Mouse (Mus musculus): ENCODE data around the gene Gtf3c1. TPM values are rescaled to one million over a fixed set of nuclear protein-coding genes. Genes with fewer than 3 reads are reported as not detected.
A peak's percentile ranks its signal among the peaks of the same experiment; 100 is the strongest.
"Not testable (repeated sequence)": the region's sequence is repeated elsewhere in the genome, so short reads cannot be mapped to it uniquely, and the experiment has no call there.

Gene Gtf3c1
- 10 to 100 TPM; 87.6 to 97.4 TPM for total RNA-seq (2021)

GRCm38 (mm10) chr7:125707593-125708022, at the start of gene Gtf3c1, which contains the start of gene D430042O09Rik:
Gene Gtf3c1, minus strand, starts transcription at chr7:125707780.
Gene D430042O09Rik, plus strand, starts transcription at chr7:125707888.
- DNase-seq, result peak; percentile 100

GRCm38 (mm10) chr7:125756806-125757205, 49.2 kb upstream of the Gtf3c1 start:
- no peak for DNase-seq

- DNase-seq, result no peak
These were observed 45.7 kb upstream of the Gtf3c1 start for GRCm38 (mm10) chr7:125753326-125753715.

- DNase-seq, result no peak
These were observed 45.2 kb upstream of the Gtf3c1 start for GRCm38 (mm10) chr7:125752699-125753325.

DNA sequence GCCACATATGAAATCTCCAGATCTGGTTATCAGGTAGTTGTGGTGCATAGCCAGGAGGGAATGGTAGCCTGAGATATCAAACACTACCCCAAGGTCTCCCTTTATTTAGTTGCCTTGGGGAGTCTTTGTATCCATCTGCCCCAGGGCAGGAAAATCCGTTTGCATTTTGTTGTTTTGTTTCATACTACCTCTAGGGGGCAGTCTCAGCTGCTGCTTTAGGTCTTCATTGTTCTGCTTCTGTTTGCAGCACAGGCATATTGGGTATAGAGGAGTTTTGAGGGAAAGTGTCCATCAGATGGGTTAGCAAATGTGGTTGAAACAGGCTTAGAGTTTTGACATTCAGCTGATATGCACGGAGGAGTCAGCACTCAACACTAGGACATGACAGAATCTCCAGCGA, 40.6 kb upstream of the Gtf3c1 start:
- no peak for DNase-seq

- peak; percentile 39 for DNase-seq
These were observed 39.7 kb upstream of the Gtf3c1 start for GRCm38 (mm10) chr7:125747316-125747690.

DNA sequence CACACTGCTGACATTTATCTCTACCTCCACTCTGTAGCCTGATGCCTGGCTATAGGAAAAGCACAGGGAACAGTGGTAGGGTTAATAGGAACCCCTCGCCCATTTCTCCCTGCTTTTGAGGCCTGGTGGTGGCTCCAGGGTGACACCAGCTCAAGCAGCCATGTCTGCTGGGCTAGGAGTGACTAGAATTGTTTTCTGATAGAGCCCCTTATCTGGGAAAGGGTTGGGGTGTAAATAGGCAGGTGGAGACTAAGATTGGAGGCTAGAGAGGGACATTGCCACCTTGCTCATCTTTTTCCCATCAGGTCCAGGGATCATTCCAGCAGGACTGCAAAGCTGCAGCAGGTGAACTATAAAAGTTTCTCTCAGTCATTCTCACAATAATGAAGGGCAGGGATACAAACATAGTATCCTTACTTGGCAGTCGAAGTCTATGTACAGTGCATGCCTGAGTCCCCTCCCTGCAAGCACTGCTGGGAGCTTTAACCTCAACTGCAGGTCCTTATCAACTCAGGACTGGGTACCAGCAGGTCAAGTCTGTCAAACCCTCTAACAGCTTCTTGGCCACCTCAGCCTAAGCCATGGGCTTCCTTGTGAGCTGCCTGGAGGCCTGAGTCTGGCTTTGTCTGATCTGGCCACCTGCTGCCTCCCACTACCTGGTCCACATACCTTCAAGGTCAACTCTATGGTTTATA, 39.2 kb upstream of the Gtf3c1 start:
- no peak for DNase-seq

GRCm38 (mm10) chr7:125744774-125745173, 37.2 kb upstream of the Gtf3c1 start:
- no peak for DNase-seq

DNA sequence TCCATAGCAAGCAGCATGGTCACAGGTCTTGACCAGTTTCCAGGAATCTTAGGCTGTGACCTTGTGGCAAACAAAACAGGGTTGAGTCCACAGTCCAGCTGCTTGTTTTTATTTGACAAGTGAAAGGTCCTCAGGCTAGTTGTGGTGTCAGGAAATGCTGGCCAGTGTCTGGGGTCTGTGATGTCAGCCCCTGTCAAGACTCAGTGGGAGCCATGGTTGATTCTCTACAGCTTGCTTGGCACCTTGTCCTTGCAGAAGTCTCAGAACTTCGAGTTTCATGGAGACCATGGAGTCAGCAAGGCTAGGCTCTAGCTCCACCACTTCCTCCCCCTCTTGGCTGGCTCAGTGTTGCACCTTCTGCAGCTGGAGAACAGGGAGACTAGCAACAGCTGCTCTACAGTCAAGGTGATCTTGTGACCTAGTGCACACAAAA, 33.7 kb upstream of the Gtf3c1 start:
- DNase-seq, result no peak

DNA sequence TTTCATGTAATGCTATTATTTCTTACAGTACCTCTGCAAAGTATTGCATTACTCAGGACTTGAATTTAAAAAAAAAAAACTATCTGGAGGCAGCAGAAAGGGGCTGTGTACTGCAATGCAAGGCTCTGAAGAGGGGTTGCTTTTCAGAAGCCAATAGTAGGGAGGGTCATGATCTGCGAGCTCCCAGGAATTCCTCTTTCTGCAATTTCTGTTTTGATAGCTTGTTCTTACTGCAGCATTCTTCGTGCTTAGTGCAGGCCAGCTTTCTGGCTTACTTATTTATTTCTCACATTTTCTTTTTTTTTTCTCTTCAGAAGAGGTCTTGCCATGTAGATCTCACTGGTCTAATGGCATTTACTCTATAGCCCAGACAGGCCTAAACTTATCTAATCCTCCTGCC, 32.9 kb upstream of the Gtf3c1 start:
- DNase-seq, result no peak

- no peak for DNase-seq
These were observed 28.9 kb upstream of the Gtf3c1 start for GRCm38 (mm10) chr7:125736366-125737015.

DNA sequence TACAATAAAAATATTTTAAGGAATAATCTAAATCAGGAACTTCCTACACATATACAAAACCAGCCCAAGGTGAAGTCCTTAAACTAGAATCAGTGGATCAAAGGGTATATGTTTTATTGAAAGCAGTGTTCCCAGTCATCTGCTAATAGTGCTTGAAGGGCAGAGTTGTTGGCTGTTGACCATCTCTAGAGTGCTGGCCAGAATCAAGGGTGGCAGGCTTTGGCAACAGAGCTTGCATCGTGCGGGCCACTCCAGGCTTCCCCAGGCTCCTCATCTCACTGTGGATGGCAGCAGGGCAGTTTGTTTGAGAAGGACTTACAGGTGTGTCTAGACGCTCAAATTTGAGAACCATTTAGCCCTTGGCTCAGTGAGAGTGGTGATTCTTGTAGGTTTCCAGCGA, 26.2 kb upstream of the Gtf3c1 start:
- DNase-seq, result no peak

DNA sequence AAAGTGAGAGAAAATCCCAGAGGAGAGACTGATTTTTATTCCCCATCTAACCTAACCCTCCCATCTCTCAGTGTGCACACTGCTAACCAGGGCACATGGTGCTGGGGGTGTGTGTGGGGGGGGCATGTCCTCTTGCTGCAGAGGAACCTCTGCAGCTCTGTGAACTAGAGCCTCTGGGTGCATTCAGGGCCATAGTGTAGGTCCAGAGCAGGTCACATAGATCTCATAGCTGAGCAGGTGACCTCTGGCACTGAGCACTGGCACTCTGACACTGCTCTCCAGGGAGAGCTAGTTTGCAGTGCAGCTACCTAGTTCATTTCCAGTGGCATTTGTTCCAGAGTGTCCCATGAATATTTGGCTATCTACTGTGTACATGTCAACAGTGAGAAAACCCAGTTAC, 24.1 kb upstream of the Gtf3c1 start:
- no peak for DNase-seq

- no peak for DNase-seq
These were observed 15.8 kb upstream of the Gtf3c1 start for GRCm38 (mm10) chr7:125723189-125723972.

GRCm38 (mm10) chr7:125722127-125722526, 14.5 kb upstream of the Gtf3c1 start:
- DNase-seq, result peak; percentile 34

DNA sequence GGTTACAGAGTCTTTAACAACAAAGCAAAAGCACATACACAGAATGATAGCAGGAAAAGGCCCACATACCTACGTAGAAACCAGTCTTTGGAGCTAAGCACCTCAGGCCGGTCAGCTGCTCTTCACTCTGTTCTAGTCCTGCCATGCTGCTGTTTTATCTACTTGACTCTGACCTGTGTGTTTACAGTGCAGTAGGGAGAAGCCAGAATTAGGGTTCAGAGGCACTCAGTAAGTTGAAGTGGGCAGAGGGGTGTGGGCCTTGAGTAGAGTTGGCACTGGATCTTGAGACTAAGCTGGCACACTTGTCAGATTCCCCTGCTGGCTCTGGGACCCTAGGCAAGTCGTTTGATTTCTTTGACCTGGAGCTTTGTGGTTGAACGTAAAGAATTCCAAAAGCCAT, 13.5 kb upstream of the Gtf3c1 start:
- no peak for DNase-seq

GRCm38 (mm10) chr7:125720370-125720769, 12.8 kb upstream of the Gtf3c1 start:
- DNase-seq, result peak; percentile 52

DNA sequence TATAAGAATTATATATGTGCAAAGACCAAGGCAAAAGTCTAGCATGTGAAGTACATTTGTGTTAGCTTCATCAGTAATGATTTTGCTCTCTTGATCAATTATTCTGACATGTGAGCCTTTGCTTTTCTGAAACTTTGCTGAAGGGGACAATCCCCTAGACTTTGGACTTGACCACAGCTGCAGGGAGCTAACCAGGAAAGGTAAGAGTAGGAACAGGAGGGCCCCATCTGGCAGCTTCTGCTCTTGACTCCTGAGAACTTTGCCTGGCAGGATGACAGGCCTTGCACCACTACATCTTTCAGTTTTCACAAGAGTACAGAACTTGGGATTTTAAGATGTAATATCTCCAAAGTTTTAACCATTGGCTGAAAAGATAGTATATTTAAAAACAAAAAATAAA, 10.0 kb upstream of the Gtf3c1 start:
- no peak for DNase-seq

GRCm38 (mm10) chr7:125716724-125717123, 9.1 kb upstream of the Gtf3c1 start:
- peak; percentile 46 for DNase-seq

DNA sequence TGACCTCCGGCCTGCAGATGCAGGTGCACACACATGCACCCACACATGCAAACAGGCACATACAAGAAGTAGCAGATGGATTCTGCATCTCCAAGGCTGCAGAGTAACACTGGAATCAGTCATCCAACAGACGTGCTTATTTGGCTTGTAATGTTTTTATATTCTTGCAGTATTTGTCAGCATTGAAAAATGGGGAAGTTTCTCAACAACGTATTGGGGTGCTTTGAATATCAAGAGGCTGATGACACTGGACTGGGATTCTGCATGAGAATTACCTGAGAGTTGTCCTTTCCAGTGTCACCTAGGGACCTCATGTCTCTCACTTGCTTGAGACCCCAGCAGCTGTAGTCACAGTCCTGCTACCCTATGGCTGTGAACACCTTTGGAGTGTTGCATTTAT, 7.2 kb upstream of the Gtf3c1 start:
- no peak for DNase-seq

DNA sequence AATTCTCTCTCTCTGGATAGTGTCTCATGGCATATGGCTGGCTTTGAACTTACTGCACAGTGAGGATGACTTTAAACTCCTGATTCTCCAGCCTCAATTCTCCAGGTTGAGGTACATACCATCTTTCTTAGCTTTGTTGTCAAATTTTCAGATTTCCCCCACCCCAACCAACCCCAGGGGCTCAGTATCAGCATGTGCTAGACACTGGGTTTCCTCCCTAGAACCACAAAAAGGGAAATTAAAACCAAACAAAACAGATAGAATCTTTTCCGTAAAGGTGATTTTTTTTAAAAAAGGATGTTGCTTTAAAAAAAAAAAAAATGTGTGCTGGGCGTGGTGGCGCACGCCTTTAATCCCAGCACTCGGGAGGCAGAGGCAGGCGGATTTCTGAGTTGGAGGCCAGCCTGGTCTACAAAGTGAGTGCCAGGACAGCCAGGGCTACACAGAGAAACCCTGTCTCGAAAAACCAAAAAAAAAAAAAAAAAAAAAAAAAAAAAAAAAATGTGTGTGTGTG, 6.0 kb upstream of the Gtf3c1 start:
- not testable (repeated sequence) for DNase-seq

- no peak for DNase-seq
These were observed 520 bp upstream of the Gtf3c1 start for GRCm38 (mm10) chr7:125708100-125708499.

GRCm38 (mm10) chr7:125707186-125707585, 394 bp downstream of the Gtf3c1 start:
- peak; percentile 80 for DNase-seq

All from heart, postnatal 4 days (tissue).